Mouse (Mus musculus) MEL (cell line): ENCODE data around the gene Svs1.

Experiments
- CTCF ChIP-seq, 3 experiments: IDR thresholded peaks in 2 of 3; conservative IDR thresholded peaks in 1 of 3; 2 replicates each; pipeline ENCODE4 v1.5.1; 2011 to 2012; ENCODE audit warnings: low read length in 3 of 3, low read depth in 2 of 3, mild to moderate bottlenecking in 2 of 3, improper control_type of control experiment in 1 of 3, inconsistent platforms in 1 of 3, mixed read lengths in 1 of 3, moderate library complexity in 1 of 3; ENCODE audit not compliant: control insufficient read depth in 1 of 3, insufficient read depth in 1 of 3, poor library complexity in 1 of 3, severe bottlenecking in 1 of 3
- E2F4 ChIP-seq: IDR thresholded peaks from 2 replicates; pipeline ENCODE4 v1.6.1; 2011; ENCODE audit warnings: low read depth, low read length, improper control_type of control experiment, borderline replicate concordance
- EP300 ChIP-seq, 2 experiments: IDR thresholded peaks; 2 replicates each; pipeline ENCODE4 v1.6.1; 2011; ENCODE audit warnings: improper control_type of control experiment in 2 of 2, low read length in 2 of 2, low read depth in 1 of 2, mild to moderate bottlenecking in 1 of 2
- GABPA ChIP-seq: IDR thresholded peaks from 2 replicates; pipeline ENCODE4 v1.6.1; 2012; ENCODE audit warnings: low read depth, mild to moderate bottlenecking, inconsistent platforms, low read length, improper control_type of control experiment, moderate library complexity
- GATA1 ChIP-seq: IDR thresholded peaks from 2 replicates; pipeline ENCODE4 v1.6.1; 2011; ENCODE audit warnings: low read depth, low read length, improper control_type of control experiment
- HCFC1 ChIP-seq: IDR thresholded peaks from 2 replicates; pipeline ENCODE4 v1.6.1; 2012; ENCODE audit warnings: low read depth, mild to moderate bottlenecking, inconsistent platforms, low read length, improper control_type of control experiment, moderate library complexity
- MXI1 ChIP-seq: IDR thresholded peaks from 2 replicates; pipeline ENCODE4 v1.6.1; 2011; ENCODE audit warnings: mild to moderate bottlenecking, low read depth, low read length, improper control_type of control experiment
- POLR2A ChIP-seq, 2 experiments: IDR thresholded peaks; 2 replicates each; pipeline ENCODE4 v1.6.1; 2011 to 2012; ENCODE audit warnings: low read length in 2 of 2, mild to moderate bottlenecking in 2 of 2, control low read depth in 1 of 2, improper control_type of control experiment in 1 of 2, low read depth in 1 of 2, moderate library complexity in 1 of 2; ENCODE audit not compliant: control insufficient read depth in 1 of 2, insufficient read depth in 1 of 2, poor library complexity in 1 of 2
- RAD21 ChIP-seq: IDR thresholded peaks from 2 replicates; pipeline ENCODE4 v1.6.1; 2011; ENCODE audit warnings: mild to moderate bottlenecking, low read depth, low read length, improper control_type of control experiment
- RCOR1 ChIP-seq: IDR thresholded peaks from 2 replicates; pipeline ENCODE4 v1.6.1; 2012; ENCODE audit warnings: low read depth, mild to moderate bottlenecking, inconsistent platforms, low read length, improper control_type of control experiment
- SMC3 ChIP-seq: IDR thresholded peaks from 2 replicates; pipeline ENCODE4 v1.6.1; 2011; ENCODE audit warnings: low read depth, low read length, improper control_type of control experiment
- TAL1 ChIP-seq: IDR thresholded peaks from 2 replicates; pipeline ENCODE4 v1.6.1; 2012; ENCODE audit warnings: mild to moderate bottlenecking, inconsistent platforms, low read length, moderate library complexity, mixed read lengths
- USF1 ChIP-seq: IDR thresholded peaks from 2 replicates; pipeline ENCODE4 v1.6.1; 2014; ENCODE audit warnings: low read depth, mild to moderate bottlenecking, inconsistent platforms, low read length, improper control_type of control experiment, moderate library complexity
- ZMIZ1 ChIP-seq: IDR thresholded peaks from 2 replicates; pipeline ENCODE4 v1.6.1; 2012; ENCODE audit warnings: low read depth, mild to moderate bottlenecking, inconsistent platforms, low read length, improper control_type of control experiment, moderate library complexity

DNA sequence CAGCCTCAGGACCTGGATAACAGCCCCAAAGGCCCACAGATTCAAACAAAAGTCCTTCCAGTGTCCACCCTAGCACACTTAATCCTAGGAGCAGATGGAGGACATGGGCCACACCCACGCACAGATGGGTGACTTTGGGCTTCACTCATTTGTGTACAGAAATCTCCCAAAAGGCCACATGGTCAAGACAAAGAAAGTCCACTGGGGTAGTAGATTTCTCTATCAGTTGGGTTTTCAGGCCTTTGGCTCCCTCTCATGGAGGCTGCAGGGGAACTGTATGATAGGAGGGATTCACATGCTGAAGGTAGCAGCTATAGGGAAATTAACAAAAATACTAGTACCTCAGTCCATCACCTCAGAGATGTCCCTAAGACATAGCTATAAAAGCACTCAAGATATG, 28.6 kb upstream of the Svs1 start:
- no peak for TF ChIP-seq E2F4
- TF ChIP-seq CTCF (IDR thresholded peaks at IDR 0.05 in 2 of 3, conservative IDR thresholded peaks at IDR 0.05 in 1 of 3; ENCODE audit: control insufficient read depth in 1 of 3, insufficient read depth in 1 of 3, low read depth in 2 of 3, low read length in 3 of 3, poor library complexity in 1 of 3, severe bottlenecking in 1 of 3) = no peak
- TF ChIP-seq HCFC1 = no peak
- no peak for TF ChIP-seq GATA1
- TF ChIP-seq TAL1 = no peak
- no peak for TF ChIP-seq SMC3
- TF ChIP-seq RCOR1 = no peak
- TF ChIP-seq USF1 = no peak
- no peak for TF ChIP-seq POLR2A (IDR thresholded peaks at IDR 0.05; ENCODE audit: control insufficient read depth in 1 of 2, insufficient read depth in 1 of 2, low read depth in 1 of 2, low read length in 2 of 2, poor library complexity in 1 of 2)
- no peak for TF ChIP-seq EP300 (IDR thresholded peaks at IDR 0.05; ENCODE audit: low read depth in 1 of 2, low read length in 2 of 2)
- no peak; the same call in 1 of the 2 replicates for TF ChIP-seq RAD21
- TF ChIP-seq GABPA = no peak
- no peak for TF ChIP-seq MXI1
- no peak for TF ChIP-seq ZMIZ1
